Mouse (Mus musculus): ENCODE measurements around the gene Camta1.

Camta1 gene

GRCm38 (mm10) chr4:151718866-151719475 lies 142.7 kb downstream of the Camta1 start:
- Histone ChIP-seq H3K36me3 (ENCODE audit: control insufficient read depth, insufficient read depth, low read length, poor library complexity, severe bottlenecking) (no peaks in the 10 kb centered on the region), H3K27me3 (ENCODE audit: control insufficient read depth, insufficient read depth, low read length, poor library complexity, severe bottlenecking) (no peaks in the 10 kb centered on the region)
- DNase-seq (ENCODE audit: low read depth, low spot score): no peak

- Histone ChIP-seq H3K36me3 (ENCODE audit: control insufficient read depth, insufficient read depth, low read length, poor library complexity, severe bottlenecking) (no peaks in the 10 kb centered on the region), H3K27me3 (ENCODE audit: control insufficient read depth, insufficient read depth, low read length, poor library complexity, severe bottlenecking) (no peaks in the 10 kb centered on the region)
- DNase-seq (ENCODE audit: low read depth, low spot score): no peak
These were observed 143.8 kb downstream of the Camta1 start for GRCm38 (mm10) chr4:151717864-151718263.

- H3K27me3 ChIP-seq (ENCODE audit: control insufficient read depth, insufficient read depth, low read length, poor library complexity, severe bottlenecking): no peaks in the 10 kb centered on the region
- no peak for DNase-seq (ENCODE audit: low read depth, low spot score)
- no peaks in the 10 kb centered on the region for H3K36me3 ChIP-seq (ENCODE audit: control insufficient read depth, insufficient read depth, low read length, poor library complexity, severe bottlenecking)
These were observed 148.0 kb downstream of the Camta1 start for GRCm38 (mm10) chr4:151713714-151714113.

- DNase-seq (ENCODE audit: low read depth, low spot score): no peak
- no peaks in the 10 kb centered on the region for H3K27me3 ChIP-seq (ENCODE audit: control insufficient read depth, insufficient read depth, low read length, poor library complexity, severe bottlenecking)
- H3K36me3 ChIP-seq (ENCODE audit: control insufficient read depth, insufficient read depth, low read length, poor library complexity, severe bottlenecking): no peaks in the 10 kb centered on the region
These were observed 150.3 kb downstream of the Camta1 start for GRCm38 (mm10) chr4:151711406-151711805.

- no peaks in the 10 kb centered on the region for H3K36me3 ChIP-seq (ENCODE audit: control insufficient read depth, insufficient read depth, low read length, poor library complexity, severe bottlenecking)
- H3K27me3 ChIP-seq (ENCODE audit: control insufficient read depth, insufficient read depth, low read length, poor library complexity, severe bottlenecking): no peaks in the 10 kb centered on the region
- DNase-seq (ENCODE audit: low read depth, low spot score): no peak
These were observed 151.2 kb downstream of the Camta1 start for GRCm38 (mm10) chr4:151710522-151710921.

- no peaks in the 10 kb centered on the region for H3K27me3 ChIP-seq (ENCODE audit: control insufficient read depth, insufficient read depth, low read length, poor library complexity, severe bottlenecking)
- no peak for DNase-seq (ENCODE audit: low read depth, low spot score)
- H3K36me3 ChIP-seq (ENCODE audit: control insufficient read depth, insufficient read depth, low read length, poor library complexity, severe bottlenecking): no peaks in the 10 kb centered on the region
These were observed 152.4 kb downstream of the Camta1 start for GRCm38 (mm10) chr4:151709269-151709668.

- no peaks in the 10 kb centered on the region for H3K36me3 ChIP-seq (ENCODE audit: control insufficient read depth, insufficient read depth, low read length, poor library complexity, severe bottlenecking)
- DNase-seq (ENCODE audit: low read depth, low spot score): no peak
- H3K27me3 ChIP-seq (ENCODE audit: control insufficient read depth, insufficient read depth, low read length, poor library complexity, severe bottlenecking): no peaks in the 10 kb centered on the region
These were observed 158.5 kb downstream of the Camta1 start for GRCm38 (mm10) chr4:151703069-151703735.

- Histone ChIP-seq H3K36me3 (ENCODE audit: control insufficient read depth, insufficient read depth, low read length, poor library complexity, severe bottlenecking) (no peaks in the 10 kb centered on the region), H3K27me3 (ENCODE audit: control insufficient read depth, insufficient read depth, low read length, poor library complexity, severe bottlenecking) (no peaks in the 10 kb centered on the region)
- DNase-seq (ENCODE audit: low read depth, low spot score): no peak
These were observed 159.2 kb downstream of the Camta1 start for GRCm38 (mm10) chr4:151702463-151702862.

- H3K36me3 ChIP-seq (ENCODE audit: control insufficient read depth, insufficient read depth, low read length, poor library complexity, severe bottlenecking): no peaks in the 10 kb centered on the region
- no peak for DNase-seq (ENCODE audit: low read depth, low spot score)
- no peaks in the 10 kb centered on the region for H3K27me3 ChIP-seq (ENCODE audit: control insufficient read depth, insufficient read depth, low read length, poor library complexity, severe bottlenecking)
These were observed 165.7 kb downstream of the Camta1 start for GRCm38 (mm10) chr4:151695984-151696383.

- Histone ChIP-seq H3K36me3 (ENCODE audit: control insufficient read depth, insufficient read depth, low read length, poor library complexity, severe bottlenecking) (no peaks in the 10 kb centered on the region), H3K27me3 (ENCODE audit: control insufficient read depth, insufficient read depth, low read length, poor library complexity, severe bottlenecking) (no peaks in the 10 kb centered on the region)
- no peak for DNase-seq (ENCODE audit: low read depth, low spot score)
These were observed 167.1 kb downstream of the Camta1 start for GRCm38 (mm10) chr4:151694531-151694930.

GRCm38 (mm10) chr4:151694047-151694446 lies 167.6 kb downstream of the Camta1 start:
- H3K36me3 ChIP-seq (ENCODE audit: control insufficient read depth, insufficient read depth, low read length, poor library complexity, severe bottlenecking): no peaks in the 10 kb centered on the region
- H3K27me3 ChIP-seq (ENCODE audit: control insufficient read depth, insufficient read depth, low read length, poor library complexity, severe bottlenecking): no peaks in the 10 kb centered on the region
- no peak for DNase-seq (ENCODE audit: low read depth, low spot score)

GRCm38 (mm10) chr4:151690041-151690440 lies 171.6 kb downstream of the Camta1 start:
- Histone ChIP-seq H3K36me3 (ENCODE audit: control insufficient read depth, insufficient read depth, low read length, poor library complexity, severe bottlenecking) (no peaks in the 10 kb centered on the region), H3K27me3 (ENCODE audit: control insufficient read depth, insufficient read depth, low read length, poor library complexity, severe bottlenecking) (no peaks in the 10 kb centered on the region)
- DNase-seq (ENCODE audit: low read depth, low spot score): no peak

GRCm38 (mm10) chr4:151688206-151688605 lies 173.5 kb downstream of the Camta1 start:
- no peaks in the 10 kb centered on the region for H3K36me3 ChIP-seq (ENCODE audit: control insufficient read depth, insufficient read depth, low read length, poor library complexity, severe bottlenecking)
- no peak for DNase-seq (ENCODE audit: low read depth, low spot score)
- H3K27me3 ChIP-seq (ENCODE audit: control insufficient read depth, insufficient read depth, low read length, poor library complexity, severe bottlenecking): no peaks in the 10 kb centered on the region

GRCm38 (mm10) chr4:151684596-151684995 lies 177.1 kb downstream of the Camta1 start:
- no peaks in the 10 kb centered on the region for H3K36me3 ChIP-seq (ENCODE audit: control insufficient read depth, insufficient read depth, low read length, poor library complexity, severe bottlenecking)
- H3K27me3 ChIP-seq (ENCODE audit: control insufficient read depth, insufficient read depth, low read length, poor library complexity, severe bottlenecking): no peaks in the 10 kb centered on the region
- no peak for DNase-seq (ENCODE audit: low read depth, low spot score)

GRCm38 (mm10) chr4:151682831-151683488 lies 178.7 kb downstream of the Camta1 start:
- Histone ChIP-seq H3K36me3 (ENCODE audit: control insufficient read depth, insufficient read depth, low read length, poor library complexity, severe bottlenecking) (no peaks in the 10 kb centered on the region), H3K27me3 (ENCODE audit: control insufficient read depth, insufficient read depth, low read length, poor library complexity, severe bottlenecking) (no peaks in the 10 kb centered on the region)
- no peak for DNase-seq (ENCODE audit: low read depth, low spot score)
